Mouse (Mus musculus): Measurements from ENCODE around the gene Lrtm2.
"Not testable (repeated sequence)": the region's sequence is repeated elsewhere in the genome, so short reads cannot be mapped to it uniquely, and the experiment has no call there.

Gene Lrtm2

DNA sequence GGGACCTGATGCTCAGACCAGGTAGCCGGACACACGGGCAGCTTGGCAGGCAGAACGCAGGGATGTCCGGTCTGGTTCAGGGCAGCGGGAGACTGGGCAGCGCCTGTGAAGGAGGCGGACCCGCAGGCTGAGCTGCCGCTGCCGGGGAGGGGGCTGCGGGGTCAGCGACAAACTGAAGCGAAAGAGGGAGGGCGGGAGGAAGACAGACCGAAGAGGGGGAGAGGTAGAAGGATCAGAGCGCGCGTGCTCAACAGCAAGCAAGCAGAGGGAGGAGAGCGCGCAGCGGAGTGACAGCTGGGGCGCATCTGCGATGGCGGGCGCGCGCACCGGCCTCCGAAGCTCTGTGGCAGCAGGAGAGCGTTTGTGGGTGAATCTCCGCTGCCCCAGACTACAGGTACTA is at the start of gene Lrtm2:
Lrtm2 (minus strand) TSS at position 261 of the 400 bp plus-strand sequence.
- DNase-seq (ENCODE audit: low spot score in 2 of 2): peak; percentile 67 to 76

DNA sequence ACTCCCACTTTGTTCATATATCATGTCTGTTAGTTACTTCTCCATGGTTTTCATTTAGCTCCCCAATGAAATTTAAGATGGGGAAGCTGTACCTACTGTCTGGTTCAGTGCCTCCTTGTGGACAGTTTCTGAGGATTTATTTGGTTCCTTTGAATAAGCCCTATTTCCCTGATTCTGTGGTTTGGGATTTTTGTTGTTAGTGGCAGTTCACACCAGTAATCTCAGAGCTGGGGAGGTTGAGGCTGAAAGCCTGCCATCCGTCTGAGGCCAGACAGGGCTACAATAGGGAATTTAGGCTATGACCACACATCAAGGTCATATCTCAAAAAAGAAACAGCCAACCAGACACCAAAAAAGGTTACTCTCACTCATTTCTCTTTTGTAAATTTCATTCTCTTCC is 48.1 kb upstream of the Lrtm2 start:
- DNase-seq (ENCODE audit: low spot score in 2 of 2): no peak

DNA sequence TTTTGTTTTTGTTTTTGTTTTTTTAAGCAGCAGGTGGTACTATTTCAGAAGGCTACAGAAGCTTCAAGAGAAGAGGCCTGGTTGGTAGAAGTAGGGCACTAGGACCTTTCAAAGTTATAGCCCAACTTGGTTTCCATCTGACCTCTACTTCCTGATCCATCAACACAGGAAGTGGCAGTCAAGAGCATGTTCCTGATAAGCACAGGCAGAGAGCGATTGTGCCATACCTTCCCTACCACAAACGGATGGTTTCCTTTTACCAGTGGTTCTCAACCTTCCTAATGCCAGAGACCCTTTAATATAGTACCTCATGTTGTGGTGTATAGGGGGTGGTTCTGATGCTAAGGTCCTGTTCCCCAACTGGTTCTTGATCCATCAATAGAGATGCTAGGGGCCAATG is 47.0 kb upstream of the Lrtm2 start:
- DNase-seq (ENCODE audit: low spot score in 2 of 2): no peak

DNA sequence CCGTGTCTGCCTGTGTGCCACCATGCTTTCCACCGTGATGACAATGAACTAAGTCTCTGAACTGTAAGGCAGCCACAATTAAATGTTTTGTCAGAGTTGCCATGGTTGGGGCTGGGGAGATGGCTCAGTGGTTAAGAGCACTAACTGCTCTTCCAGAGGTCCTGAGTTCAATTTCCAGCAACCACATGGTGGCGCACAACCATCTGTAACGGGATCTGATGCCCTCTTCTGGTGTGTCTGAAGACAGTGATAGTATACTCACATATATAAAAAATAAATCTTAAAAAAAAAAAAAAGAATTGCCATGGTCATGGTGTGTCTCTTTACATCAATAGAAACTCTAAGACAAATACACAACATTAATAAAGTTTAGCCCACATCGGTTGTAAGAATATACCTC is 44.5 kb upstream of the Lrtm2 start:
- no peak for DNase-seq (ENCODE audit: low spot score in 2 of 2)

DNA sequence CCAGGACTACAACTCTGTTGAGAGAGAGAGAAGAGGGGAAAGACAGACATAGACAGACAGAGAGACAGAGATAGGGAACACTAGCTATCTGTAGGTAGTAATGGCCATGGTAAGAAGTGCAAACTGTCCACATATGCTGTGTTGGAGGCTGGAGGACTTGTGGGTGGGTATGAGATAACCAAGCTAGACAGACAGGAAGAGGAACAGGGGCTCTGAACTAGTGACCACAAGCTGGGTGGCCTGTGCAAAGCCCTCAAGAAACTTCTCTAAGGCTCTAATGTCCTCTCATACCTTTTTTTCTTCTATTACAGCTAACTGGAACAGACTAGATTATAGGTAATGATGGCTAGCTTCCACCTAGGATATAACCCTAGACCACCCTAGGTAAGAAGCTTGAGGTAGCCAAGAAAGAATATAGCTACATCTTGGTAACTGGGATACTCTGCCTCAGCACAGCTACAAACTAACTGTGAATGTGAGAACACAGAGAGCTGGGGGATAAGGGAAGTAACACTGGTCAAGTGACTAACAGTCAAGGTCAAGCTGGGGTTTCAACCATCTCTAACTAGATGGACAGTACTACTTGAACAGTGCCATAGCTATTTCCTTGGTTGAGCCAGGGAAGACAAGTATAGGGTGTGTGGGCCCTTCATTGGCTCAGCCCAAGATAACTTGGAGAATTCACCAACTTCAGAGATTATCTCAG is 42.6 kb upstream of the Lrtm2 start:
- no peak for DNase-seq (ENCODE audit: low spot score in 2 of 2)

DNA sequence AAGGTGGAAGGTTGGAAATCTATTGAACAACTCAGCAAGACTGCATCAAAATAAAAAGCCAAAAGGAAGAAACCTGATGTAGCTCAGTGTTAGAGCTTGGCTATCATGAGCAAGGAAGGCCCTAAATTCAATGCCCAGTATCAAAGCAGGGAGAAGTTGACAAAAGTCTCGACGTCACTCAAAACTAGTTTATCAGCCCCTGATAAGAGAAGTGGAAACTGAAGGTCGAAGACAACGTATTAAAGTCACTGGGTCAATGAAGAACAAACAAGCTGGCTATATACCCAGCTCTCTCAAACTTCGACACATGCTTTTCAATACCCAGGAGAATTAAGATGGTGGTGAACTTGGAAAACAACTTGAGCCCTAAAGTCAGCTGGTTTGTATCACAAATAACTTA is 41.7 kb upstream of the Lrtm2 start:
- no peak for DNase-seq (ENCODE audit: low spot score in 2 of 2)

DNA sequence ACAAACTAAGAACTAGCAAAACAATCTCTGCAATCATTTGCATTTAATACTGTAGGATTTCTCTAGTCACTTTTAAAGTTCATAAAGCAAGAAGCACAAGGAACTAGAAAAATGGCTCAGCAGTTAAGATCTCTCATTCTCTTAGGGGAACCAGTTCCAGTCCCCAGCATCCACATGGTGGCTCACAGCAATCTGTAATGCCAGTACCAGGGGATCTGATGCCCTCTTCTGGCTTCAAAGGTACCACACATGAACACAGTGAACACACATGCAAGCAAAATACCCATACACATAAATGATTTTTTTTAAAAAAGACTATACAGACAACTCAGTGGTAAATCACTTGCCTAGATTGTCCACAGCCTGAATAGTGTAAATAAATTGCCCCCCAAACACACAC is 41.1 kb upstream of the Lrtm2 start:
- no peak for DNase-seq (ENCODE audit: low spot score in 2 of 2)

DNA sequence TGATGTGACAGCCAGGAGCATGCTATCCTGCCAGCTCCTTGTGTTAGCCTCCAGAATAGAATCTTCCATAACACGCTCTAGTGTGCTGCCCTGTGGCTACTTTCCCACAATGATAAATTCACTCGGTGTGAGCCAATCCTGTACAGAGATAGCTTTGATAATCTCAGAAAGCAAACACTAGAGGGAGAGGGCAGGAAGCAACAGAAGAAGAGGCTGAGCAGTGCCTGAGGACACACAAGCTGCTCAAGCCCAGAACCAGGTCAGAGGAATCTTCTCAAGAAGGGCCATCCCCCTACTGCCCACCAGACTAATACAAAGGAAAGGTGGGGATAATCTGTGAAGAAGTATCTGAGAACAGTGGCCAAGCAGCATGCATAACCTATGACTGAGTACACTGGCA is 36.8 kb upstream of the Lrtm2 start:
- no peak for DNase-seq (ENCODE audit: low spot score in 2 of 2)

DNA sequence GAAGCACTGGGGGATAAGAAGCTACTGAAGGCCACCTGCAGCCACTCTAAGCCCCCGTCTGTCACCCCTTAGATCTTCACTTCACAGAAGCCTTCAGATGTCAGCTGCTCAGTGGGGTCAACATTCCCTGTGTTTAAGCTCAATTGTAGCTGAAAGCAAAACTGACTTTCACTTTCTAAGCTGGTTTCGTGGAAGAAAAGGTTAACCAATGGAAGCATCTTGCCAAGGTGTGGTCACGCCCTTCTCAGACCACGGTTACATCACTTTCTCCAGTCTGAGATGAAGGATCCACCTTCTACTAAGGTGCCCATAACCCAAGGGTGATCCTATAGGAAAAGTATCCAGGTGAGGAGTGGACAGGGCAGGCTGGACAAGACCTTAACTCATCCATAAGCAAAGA is 36.2 kb upstream of the Lrtm2 start:
- DNase-seq (ENCODE audit: low spot score in 2 of 2): not testable (repeated sequence)

DNA sequence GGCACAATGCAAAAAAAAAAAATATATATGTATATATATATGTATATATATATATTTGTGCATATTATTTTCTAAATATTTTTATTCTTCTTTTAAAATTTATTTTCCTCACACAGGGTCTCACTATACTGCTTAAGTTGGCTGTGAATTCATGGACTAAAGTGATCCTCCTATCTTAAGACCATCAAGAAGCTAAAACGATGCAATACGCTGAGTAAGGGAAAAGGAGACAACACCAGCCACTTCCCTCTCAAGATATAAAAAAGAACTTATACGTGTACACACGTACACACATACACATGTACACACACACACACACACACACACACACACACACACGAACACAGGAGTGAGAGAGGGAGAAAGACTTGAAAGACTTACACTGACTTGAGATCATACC is 33.0 kb upstream of the Lrtm2 start:
- DNase-seq (ENCODE audit: low spot score in 2 of 2): no peak

DNA sequence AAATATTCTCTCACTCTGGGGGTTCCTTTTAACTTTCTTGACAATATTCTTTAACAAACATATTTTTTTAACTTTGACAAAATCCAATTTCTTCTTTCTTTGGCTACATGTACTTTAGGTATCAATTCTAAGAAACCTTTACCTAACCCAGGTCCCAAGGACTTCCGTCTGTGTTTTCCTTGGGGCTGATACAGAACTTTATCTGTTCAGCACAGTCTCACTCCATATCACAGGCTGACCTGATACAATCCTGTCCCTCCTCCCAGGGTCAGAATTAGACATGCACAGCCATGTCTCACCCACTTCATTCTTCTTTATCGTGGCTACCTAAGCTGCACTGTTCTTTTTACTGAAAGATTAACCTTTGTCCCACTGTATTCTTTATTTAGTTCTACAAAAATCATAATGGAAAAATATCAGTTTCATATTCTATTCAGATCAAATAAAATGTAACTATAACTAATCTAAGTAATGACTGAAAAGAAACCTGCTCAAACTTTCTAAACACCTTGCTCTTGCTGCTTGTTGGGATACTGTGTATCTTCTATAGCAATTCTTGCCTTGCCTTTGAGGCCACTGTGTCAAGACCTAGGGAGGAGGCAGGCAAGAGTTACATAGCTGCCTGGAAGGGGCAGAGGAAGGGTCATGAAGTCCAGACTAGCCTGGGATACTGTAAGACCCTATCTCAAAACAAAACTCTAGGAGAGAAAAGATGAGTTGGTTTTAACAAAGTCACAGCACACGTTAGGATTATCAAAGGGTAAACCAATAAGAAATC is 30.5 kb upstream of the Lrtm2 start:
- no peak for DNase-seq (ENCODE audit: low spot score in 2 of 2)

DNA sequence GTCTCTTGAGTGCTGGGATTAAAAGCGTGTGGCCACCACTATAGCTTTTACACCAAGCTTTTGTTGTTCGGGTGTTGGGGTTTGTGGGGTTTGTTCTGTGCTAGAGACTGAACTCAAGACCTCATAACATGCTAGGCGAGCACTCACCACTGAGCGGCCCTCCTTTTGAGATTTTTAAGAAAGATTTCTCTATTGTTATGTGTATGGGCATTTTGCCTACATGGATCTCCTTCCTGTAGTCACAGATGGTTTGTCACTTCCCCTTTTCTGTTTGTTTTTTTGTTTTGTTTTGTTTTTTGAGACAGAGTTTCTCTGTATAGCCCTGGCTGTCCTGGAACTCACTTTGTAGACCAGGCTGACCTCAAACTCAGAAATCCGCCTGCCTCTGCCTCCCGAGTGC is 29.7 kb upstream of the Lrtm2 start:
- DNase-seq (ENCODE audit: low spot score in 2 of 2): not testable (repeated sequence)

DNA sequence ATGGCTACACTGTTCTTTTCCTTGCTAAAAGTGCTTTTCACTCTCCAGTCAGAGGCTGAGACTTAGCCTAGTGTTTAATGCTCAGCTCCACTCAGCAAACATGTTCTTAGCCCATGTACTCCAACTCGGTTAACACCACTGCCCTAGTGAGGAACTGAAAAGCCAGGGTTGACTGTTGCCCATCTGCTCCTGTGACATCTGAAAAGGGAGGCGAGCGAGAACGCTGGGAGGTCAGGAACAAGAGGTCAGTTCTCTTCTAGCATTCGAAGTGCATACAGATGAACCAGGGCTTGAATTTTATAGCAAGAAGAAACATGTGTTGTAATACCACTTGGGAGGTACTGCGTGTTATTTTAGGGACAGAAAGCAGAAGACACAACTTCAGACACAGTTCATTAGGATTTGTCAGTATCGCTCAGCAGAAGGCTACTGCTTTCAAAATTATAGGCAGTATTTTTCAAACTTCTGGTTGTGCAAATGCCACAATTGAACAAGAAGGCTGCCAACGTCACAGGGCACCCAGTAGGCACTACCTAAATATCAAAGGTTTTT is 27.5 kb upstream of the Lrtm2 start:
- no peak for DNase-seq (ENCODE audit: low spot score in 2 of 2)

DNA sequence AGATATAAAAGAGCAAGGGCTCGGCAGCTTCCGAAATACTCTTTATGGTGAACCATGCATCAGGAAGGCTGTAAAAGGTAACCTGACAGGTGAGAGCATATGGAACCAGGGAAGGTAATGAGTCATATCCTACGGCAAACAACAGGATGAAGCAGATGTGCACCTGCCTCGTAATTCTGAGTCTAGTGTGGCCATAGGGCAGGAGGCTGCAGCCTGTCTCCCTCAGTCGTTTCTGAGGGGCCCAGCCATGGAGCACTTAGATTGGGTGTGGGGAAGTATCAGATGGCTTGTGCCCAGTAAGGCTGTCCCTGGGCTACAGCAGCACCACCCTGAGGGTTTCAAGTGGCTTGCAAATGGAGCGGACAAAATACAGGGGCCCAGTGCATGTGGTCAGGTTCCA is 21.9 kb upstream of the Lrtm2 start:
- DNase-seq (ENCODE audit: low spot score in 2 of 2): no peak

DNA sequence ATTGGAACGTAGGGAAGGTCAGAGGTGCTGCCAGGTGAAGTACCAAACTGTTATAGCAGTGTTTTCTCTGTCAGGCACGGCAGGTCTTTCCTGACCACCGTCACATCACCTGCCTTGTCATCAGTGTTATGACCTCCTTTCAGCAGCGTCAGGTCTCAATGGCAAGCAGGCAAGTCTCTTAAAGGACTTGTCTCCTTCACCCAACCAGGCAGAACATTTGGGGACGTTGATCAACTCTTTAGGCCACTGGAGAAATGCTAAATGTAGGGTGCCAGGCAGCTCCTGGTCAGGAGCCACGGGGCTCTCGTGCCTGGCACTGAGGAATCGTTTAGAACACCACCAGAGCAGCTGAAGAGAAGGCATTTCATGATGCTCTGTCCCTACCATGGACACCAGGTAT is 21.1 kb upstream of the Lrtm2 start:
- no peak for DNase-seq (ENCODE audit: low spot score in 2 of 2)

DNA sequence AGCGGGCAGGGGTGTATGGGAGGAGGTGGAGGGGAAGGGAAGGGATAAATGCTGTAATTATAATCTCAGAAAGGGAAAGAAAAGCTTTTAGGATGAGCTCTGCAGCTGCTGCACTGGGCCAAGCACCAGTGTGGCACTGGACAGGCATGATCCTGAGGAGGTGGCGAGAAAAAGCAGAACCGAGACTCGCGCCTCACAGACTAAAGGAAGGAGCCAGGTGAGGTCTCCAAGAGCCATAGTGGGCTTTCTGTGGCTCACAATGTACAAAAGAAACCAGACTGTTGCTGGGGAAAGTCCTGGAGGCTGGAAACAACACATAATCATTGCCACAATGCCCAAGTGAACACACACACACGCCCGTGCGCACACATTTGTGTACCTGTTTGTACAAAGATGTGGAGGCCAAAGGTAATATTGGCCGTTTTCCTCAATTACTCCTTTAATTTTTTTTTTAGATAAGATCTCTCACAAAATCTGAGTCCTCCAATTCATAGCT is 20.2 kb upstream of the Lrtm2 start:
- no peak for DNase-seq (ENCODE audit: low spot score in 2 of 2)

DNA sequence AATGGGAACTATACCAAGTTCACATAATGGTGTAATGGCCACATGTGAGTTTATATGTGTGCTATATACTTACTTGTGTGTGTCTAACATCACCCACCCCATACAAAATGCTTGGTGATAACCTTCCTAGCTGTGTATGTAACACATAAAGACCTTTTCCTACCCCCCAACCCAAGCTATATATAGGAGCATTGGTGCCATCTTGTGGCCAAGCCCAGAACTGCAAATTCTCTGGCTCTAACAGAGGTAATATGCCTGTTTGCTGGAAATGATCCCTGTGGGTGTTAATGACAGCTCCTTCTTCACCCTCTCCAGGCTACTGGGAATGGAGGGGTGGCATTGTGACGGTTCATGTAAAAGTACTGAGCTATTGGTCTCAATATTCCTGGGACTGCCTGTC is 17.7 kb upstream of the Lrtm2 start:
- peak; percentile 68 to 73 for DNase-seq (ENCODE audit: low spot score in 2 of 2)

DNA sequence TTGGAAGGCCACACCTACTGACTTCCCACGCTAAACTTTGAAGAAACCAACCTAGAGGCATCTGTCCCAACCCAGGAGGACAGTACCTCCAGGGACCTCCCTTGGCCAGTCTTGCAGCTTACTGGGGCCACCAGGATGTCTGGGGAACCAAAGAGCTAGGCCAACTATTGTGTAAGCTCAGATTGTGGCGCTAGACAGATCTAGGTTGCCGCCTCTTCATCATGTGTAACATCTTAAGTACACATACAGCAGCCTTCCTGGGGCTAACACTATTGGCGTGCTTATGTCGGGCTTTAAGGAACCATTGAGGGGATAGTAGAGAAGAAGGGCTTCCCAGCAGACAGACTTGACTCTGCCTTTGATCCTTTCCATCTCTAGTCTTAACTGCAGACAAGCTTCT is 17.2 kb upstream of the Lrtm2 start:
- no peak for DNase-seq (ENCODE audit: low spot score in 2 of 2)

DNA sequence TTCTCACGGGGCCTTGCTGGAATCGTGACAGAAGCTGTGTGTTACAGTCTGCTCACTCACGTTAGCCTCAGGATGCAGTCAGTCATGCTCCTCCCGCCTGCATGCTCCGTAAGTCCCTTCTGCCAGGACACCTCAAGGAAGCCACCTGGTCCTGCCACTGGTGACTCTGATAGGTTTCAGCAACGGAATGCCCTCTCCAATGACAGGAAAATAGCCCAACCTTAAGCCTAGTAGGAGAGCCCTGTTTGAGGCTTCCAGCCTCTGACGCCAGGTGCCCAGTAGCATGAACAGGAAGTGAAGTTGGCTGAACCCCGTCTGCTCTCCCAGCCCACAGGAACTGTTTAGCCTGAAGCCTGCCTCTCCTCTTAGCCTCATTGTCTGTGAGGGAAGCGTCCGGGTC is 15.7 kb upstream of the Lrtm2 start:
- DNase-seq (ENCODE audit: low spot score in 2 of 2): no peak

DNA sequence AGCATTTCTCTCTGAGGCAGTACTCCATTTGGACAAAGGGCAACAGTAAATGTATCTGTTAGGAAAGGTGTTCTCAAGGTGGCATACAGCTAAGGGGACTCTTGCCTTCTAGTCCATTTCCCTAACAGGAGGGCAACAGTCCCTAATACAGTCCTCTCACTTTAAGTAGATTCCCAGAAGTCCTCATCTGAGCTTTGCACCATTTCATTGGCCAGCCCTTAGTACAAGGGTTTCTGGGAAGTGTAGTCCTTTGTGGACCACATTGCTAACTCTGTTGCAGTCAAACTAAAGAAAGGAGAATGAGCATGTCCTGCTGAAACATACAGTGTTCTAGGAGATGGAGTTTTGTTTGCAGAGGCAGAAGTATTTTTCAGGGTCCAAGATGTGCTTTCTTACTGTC is 10.8 kb upstream of the Lrtm2 start:
- DNase-seq (ENCODE audit: low spot score in 2 of 2): no peak

DNA sequence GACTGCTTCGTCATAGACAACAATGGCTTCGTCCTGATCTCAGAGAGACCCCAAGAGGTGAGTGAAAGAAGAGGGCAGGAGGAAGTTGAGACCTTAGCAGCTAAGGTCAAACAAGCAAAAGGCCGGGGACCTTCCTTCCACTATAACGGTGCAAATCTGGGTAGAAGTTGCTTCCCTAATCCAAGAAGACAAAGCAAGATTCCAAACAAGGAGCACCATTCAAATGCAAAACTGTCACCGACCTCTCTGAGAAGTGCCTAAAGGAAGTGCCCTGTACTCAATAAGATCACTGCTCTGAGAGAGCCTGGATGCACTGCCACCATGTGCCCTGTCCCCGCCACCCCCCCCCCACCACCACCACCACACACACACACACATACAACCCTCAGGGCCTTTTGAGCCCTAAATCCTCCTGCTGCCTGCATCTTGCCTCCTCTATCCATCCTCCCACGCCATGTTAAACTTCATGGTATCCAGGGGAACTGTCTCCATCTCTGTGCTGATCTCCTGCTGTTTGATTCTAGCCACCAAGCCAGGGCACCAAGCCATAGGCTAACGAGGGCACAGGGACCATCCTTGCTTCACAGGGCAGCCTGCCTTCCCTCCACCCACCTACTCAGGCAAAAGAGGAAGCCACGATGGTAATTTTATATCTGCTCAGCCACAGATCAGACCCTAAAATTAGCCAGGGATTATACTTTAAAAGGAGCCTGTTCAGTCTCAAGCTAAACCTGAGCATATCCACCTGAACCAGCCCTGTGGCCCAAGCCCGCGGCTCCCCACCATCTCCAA is 7.8 kb upstream of the Lrtm2 start:
- DNase-seq (ENCODE audit: low spot score in 2 of 2): no peak

DNA sequence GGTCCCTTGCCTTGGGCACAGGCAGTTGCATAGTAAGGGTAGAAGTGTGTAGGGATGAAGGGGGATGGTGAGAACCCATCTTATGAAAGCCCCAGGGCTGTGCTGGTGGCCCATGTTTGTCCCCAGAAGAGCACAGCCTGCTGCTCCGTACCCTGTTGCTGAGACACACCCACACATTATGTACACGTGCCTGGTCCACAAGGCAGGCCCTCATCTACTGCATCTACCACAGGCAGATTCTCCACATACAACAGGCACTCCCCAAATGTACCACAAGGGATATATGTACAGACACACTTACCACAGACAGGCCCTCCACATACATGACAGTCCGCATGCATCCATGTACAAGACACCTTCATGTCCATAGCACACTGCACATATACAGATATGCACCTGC is 6.7 kb upstream of the Lrtm2 start:
- DNase-seq (ENCODE audit: low spot score in 2 of 2): no peak

Data from right cerebral cortex, postnatal 36 days (tissue).